Mouse (Mus musculus) retina, postnatal 7 days (tissue): ENCODE data around the gene Zzef1.

ENCODE experiments used
- DNase-seq: peaks from one replicate; pipeline ENCODE4 v3.0.0-alpha.2; 2012; ENCODE audit warnings: low read depth, low spot score

Zzef1 gene

GRCm38 (mm10) chr11:72805232-72805631 lies 9.2 kb downstream of the Zzef1 start:
- no peak for DNase-seq

DNA sequence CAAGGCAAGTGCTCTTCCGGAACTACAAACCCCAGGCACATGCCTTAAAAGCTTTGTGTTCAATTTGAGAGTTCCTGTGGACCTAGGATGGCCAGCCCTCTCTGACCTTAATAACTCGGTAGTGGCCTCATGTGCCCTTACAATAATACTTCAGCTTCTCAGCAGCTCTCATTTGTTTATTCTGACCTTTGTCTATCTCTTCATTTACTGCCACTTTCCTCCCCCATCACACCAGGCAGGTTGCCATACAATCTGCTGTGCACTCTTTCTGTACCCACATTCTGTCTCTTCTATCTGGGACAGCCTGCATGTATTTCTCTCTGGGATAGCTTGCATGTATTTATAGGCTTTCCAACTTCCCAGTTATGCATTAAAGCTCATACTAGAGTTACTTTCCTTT lies 10.5 kb downstream of the Zzef1 start:
- DNase-seq = no peak

DNA sequence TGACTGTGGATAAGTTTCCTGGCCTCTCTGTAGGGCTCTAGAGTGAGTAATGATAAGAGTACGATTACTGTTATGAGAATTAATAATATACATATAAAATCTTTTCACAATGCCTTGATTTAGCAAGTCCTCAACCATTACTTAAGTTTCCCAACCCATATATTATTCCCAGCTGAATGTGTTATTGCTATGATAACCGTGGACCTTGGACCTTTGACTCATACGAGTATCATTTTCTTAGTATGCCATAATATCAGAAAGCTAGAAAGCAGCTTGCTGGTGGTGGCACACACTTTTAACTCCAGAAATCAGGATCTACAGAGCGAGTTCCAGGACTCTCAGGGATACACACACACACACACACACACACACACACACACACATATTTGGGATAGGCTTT lies 12.0 kb downstream of the Zzef1 start:
- no peak for DNase-seq

- no peak for DNase-seq
Measured at GRCm38 (mm10) chr11:72813687-72814086, 17.7 kb downstream of the Zzef1 start.

- DNase-seq = no peak
Measured at GRCm38 (mm10) chr11:72814188-72814587, 18.2 kb downstream of the Zzef1 start.

GRCm38 (mm10) chr11:72816859-72817258 lies 20.8 kb downstream of the Zzef1 start:
- no peak for DNase-seq

- no peak for DNase-seq
Measured at GRCm38 (mm10) chr11:72818067-72818466, 22.0 kb downstream of the Zzef1 start.

DNA sequence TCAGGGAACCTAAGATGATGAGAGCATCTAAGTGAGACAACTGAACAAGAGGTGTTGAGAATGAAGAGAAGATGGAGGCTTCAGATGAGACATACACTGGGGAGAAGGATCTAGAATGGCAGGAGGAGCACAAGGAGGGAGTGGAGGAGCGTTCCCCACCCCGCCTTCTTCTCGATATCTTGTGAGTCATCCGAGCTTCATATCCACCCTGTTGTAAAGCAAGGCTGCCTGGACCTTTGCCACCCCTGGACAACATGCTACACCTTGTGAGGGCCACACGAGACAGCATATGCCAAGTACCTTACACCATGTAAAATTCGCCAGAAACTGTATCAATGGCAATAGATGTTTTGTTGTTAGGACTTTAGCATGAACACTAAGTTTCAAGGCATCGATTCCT lies 25.0 kb downstream of the Zzef1 start:
- DNase-seq = no peak

GRCm38 (mm10) chr11:72829869-72830268 lies 33.8 kb downstream of the Zzef1 start:
- no peak for DNase-seq

DNA sequence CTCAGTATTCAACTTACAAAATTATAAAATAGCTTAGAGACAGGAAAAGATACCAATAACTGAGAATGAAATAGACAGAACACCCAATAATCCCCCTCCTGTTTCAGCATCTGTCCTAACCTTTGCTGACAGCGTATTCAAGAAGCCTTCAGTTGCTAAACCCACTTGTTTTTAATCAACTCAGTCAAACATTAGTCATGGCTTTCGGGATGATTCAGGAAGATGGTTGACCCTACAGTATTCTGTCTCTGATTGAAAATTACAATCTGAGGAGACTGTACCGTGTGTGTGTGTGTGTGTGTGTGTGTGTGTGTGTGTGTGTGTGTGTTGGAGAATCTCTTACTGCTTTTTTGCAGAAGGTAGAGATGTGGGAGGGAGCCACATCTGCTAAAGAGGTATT lies 46.7 kb downstream of the Zzef1 start:
- no peak for DNase-seq

DNA sequence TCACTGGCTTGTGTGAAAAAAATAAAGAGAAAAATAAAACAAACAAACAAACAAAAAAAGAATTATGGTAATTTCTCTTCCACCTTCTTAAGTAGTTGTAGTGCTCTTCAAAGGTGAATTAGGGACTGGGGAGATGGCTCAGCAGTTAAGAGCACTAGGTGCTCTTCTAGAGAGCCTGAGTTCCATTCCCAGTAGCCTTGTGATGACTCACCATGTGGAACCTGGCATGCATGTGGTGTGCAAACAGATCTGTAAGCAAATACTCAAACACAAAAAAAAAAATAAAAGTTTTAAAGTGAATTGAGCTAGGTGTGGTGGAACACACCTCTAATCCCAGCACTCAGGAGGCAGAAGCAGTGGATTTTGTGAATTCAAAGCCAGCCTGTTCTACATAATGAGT lies 47.5 kb downstream of the Zzef1 start:
- DNase-seq = no peak

GRCm38 (mm10) chr11:72845526-72845925 lies 49.5 kb downstream of the Zzef1 start:
- no peak for DNase-seq

DNA sequence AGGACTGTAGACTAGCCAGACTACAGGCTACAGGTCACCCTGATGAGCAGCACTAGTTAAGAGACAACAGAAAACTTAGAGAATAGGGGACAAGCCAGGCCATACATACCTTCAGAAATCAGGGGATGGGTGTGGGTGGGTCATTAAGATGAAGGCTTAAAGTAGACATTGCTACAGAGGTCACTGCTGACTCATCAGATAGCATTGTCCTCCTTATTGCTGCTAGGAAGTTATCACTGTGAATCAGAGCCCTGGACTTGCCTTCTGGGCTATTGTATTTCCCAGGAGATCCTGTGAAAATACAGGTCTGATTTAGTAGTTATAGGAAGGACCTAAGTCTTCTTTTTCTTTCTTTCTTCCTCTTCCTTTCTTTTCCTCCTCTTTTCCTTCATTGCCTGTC lies 50.7 kb downstream of the Zzef1 start:
- DNase-seq = no peak

GRCm38 (mm10) chr11:72847831-72848628 lies 52.0 kb downstream of the Zzef1 start:
- DNase-seq = no peak

- DNase-seq = no peak
Measured at GRCm38 (mm10) chr11:72850419-72851131, 54.5 kb downstream of the Zzef1 start.

GRCm38 (mm10) chr11:72851214-72851613 lies 55.2 kb downstream of the Zzef1 start:
- DNase-seq = no peak

GRCm38 (mm10) chr11:72852122-72852521 lies 56.1 kb downstream of the Zzef1 start:
- no peak for DNase-seq

DNA sequence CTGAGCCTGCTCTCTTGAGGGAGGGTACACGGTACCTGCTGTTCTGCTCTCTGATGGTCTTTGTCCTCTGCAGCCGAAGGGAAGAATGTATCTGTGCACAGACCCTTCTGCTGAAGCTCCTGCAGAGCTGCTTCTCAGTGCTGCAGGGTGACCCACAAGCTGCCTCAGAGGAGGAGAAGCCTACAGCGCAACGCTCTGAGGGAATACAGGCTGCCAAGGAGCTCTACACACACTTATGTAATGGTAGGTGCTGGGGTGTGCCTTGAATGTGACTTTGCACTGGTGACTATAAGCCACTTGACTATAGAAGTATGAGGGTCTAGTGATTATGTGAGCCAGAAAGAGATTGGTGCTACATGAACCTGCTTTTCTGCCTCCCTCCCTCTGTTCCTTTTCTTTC lies 57.1 kb downstream of the Zzef1 start:
- DNase-seq = no peak

DNA sequence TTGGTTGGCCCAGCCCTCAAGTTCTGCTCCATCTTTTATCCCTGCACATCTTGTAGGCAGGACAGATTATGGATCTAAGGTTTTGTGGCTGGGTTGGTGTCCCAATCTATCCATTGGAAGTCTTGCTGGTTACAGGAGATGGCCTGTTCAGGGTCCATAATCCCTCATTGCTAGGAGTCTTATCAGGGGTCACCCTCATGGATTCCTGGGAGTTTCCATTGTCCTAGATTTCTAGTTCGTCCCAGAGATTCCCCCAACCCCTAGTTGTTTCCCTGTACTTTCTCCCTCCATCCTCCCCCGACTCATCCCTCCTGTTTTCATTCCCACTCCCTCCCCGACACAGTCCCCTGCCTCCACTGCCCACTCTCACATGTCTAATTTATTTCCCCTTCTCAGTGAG lies 58.2 kb downstream of the Zzef1 start:
- DNase-seq = no peak

DNA sequence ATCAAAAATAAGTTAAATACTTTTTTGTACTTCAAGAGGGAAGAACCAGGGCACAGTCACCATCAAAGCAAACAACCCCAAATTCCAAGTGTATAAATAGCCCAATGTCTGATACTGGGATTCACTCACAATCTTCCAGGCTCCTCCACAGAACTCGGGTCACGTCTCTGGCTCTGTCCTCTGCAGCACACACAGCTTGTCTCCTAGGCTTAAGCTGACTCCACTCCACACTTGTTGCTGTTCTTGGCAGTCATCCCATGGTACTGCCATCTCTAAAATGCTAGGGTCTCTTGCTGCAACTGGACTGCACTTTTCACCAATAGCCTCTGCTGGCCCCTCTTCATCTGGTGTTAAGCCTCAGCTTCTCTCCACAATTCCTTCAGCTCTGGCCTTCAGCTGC lies 60.7 kb downstream of the Zzef1 start:
- DNase-seq = no peak

GRCm38 (mm10) chr11:72861236-72861635 lies 65.2 kb downstream of the Zzef1 start:
- no peak for DNase-seq

- DNase-seq = no peak
Measured at GRCm38 (mm10) chr11:72866446-72866845, 70.4 kb downstream of the Zzef1 start.

GRCm38 (mm10) chr11:72872061-72872460 lies 76.0 kb downstream of the Zzef1 start:
- DNase-seq = no peak
